8 mouse cellular contexts compared by ENCODE assay signal in the genomic region with DNA sequence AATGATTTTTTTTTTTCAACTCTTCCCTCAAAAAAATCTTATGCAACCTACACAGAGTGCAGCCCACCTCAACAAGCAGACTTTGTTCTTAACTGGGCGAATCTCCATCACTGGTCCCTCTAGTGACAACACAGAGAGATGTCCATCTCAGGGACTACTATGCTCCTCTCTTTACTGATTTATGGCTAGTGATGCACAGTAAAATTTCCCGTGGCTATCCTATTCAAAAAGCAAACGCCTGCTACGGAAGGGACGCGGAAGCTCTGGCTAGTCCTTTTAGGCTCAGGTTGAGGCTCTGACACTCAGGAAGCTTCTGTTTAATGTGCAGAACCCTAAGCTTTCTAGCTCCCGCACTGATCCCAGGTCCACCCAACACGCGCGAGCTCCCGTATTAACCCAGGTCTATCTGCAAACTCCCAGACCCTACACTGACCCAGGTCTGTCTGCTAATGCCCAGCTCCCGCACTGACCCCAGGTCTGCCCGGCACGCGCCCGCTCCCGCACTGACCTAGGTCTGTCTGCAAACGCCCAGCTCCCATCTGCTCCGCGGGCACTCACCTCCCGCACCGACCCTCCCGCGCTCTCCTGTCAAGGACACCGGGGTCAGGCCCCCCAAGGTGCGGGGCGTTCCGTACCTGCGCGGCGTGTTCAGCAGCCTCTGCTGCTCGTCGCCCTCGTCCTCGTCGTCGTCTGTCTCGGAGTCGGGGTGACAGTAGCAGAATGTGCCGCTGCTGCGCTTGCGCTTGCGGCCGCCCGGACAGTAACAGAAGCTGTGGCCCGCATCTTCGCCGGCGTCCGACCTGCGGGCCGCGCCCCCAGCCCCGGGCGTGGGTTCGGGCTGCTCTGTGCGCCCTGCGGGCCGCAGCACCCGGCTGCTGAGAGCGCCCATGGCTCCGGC. TPM values are rescaled to one million over a fixed set of nuclear protein-coding genes. Genes with fewer than 3 reads are reported as not detected.
DNase-seq lines count a peak whose midpoint lies in the region; ATAC-seq lines count a peak whose summit lies in the region.

No protein-coding gene starts in this region.

- peak overlapping the region; percentile 90 for H3K4me2 ChIP-seq in neural tube, embryonic 11.5 days (ENCODE audit: low read depth)
- H3K4me2 ChIP-seq in heart, embryonic 16.5 days (ENCODE audit: low read depth, low read length): peak overlapping the region; percentile 80
- peak overlapping the region; percentile 82 for H3K4me2 ChIP-seq in midbrain, embryonic 15.5 days

- H3K4me3 ChIP-seq in neural tube, embryonic 11.5 days (ENCODE audit: low read depth, low read length): peak overlapping the region; percentile 59
- H3K4me3 ChIP-seq in erythroblast, embryonic 14.5 days (replicated peaks): peak overlapping the region; percentile 87
- H3K4me3 ChIP-seq in heart, embryonic 16.5 days (ENCODE audit: low read length): peak overlapping the region; percentile 65
- peak overlapping the region; percentile 83 for H3K4me3 ChIP-seq in limb, embryonic 10.5 days
- peak overlapping the region; percentile 90 for H3K4me3 ChIP-seq in midbrain, embryonic 15.5 days

- peak overlapping the region; percentile 73 for H3K9ac ChIP-seq in neural tube, embryonic 11.5 days (ENCODE audit: low read length)
- peak overlapping the region; percentile 72 for H3K9ac ChIP-seq in heart, embryonic 16.5 days (ENCODE audit: low read length)
- peak overlapping the region; percentile 89 for H3K9ac ChIP-seq in midbrain, embryonic 15.5 days

- H3K27ac ChIP-seq in neural tube, embryonic 11.5 days (ENCODE audit: low read depth, low read length): peak overlapping the region; percentile 78
- peak overlapping the region; percentile 68 for H3K27ac ChIP-seq in heart, embryonic 16.5 days (ENCODE audit: low read length)
- H3K27ac ChIP-seq in limb, embryonic 10.5 days: peak overlapping the region; percentile 89
- H3K27ac ChIP-seq in midbrain, embryonic 15.5 days: peak overlapping the region; percentile 95

- no peaks in the 10 kb centered on the region for H3K9me3 ChIP-seq in neural tube, embryonic 11.5 days (ENCODE audit: control insufficient read depth, low read length)
- no peaks in the 10 kb centered on the region for H3K9me3 ChIP-seq in erythroblast, embryonic 14.5 days (ENCODE audit: control insufficient read depth, low read length)
- no peaks in the 10 kb centered on the region for H3K9me3 ChIP-seq in heart, embryonic 16.5 days (replicated peaks; ENCODE audit: control insufficient read depth, low read length)
- H3K9me3 ChIP-seq in limb, embryonic 10.5 days (replicated peaks): no peaks in the 10 kb centered on the region
- H3K9me3 ChIP-seq in midbrain, embryonic 15.5 days: no peaks in the 10 kb centered on the region

- DNase-seq in neural tube, embryonic 11.5 days (ENCODE audit: low spot score): no peak
- DNase-seq in neural tube, embryonic 10.5 days (ENCODE audit: extremely low spot score, low spot score): no peak
- DNase-seq in adrenal gland, postnatal 25 days: peak; percentile 36
- DNase-seq in limb, embryonic 10.5 days (ENCODE audit: low spot score): no peak
- peak; percentile 51 to 52 for DNase-seq in thymus, postnatal 10 days (ENCODE audit: low spot score in 2 of 2)

- H3K27me3 ChIP-seq in neural tube, embryonic 11.5 days (ENCODE audit: control insufficient read depth, insufficient read depth, low read length): no peaks in the 10 kb centered on the region
- H3K27me3 ChIP-seq in erythroblast, embryonic 14.5 days (ENCODE audit: control insufficient read depth): no peaks in the 10 kb centered on the region
- no peaks in the 10 kb centered on the region for H3K27me3 ChIP-seq in heart, embryonic 16.5 days (ENCODE audit: control insufficient read depth, insufficient read depth, low read length)
- H3K27me3 ChIP-seq in limb, embryonic 10.5 days (ENCODE audit: low read depth, poor library complexity, severe bottlenecking): no peaks in the 10 kb centered on the region
- H3K27me3 ChIP-seq in midbrain, embryonic 15.5 days (replicated peaks): no peaks in the 10 kb centered on the region

- H3K4me1 ChIP-seq in neural tube, embryonic 11.5 days (ENCODE audit: control insufficient read depth, insufficient read depth, low read length): peaks cover 3% of the 10 kb centered on the region
- H3K4me1 ChIP-seq in erythroblast, embryonic 14.5 days (ENCODE audit: control insufficient read depth): peaks cover 41% of the 10 kb centered on the region
- peaks cover 11% of the 10 kb centered on the region for H3K4me1 ChIP-seq in heart, embryonic 16.5 days (ENCODE audit: control insufficient read depth, insufficient read depth, low read length)
- peaks cover 21% of the 10 kb centered on the region for H3K4me1 ChIP-seq in limb, embryonic 10.5 days
- peaks cover 30% of the 10 kb centered on the region for H3K4me1 ChIP-seq in midbrain, embryonic 15.5 days

- peak; percentile 75 for ATAC-seq in neural tube, embryonic 11.5 days (ENCODE audit: insufficient read depth, low FRiP score, low TSS enrichment)
- peak; percentile 34 for ATAC-seq in heart, embryonic 16.5 days (replicated peaks; ENCODE audit: extremely low read depth, insufficient read depth, low FRiP score)
- peak; percentile 83 for ATAC-seq in midbrain, embryonic 15.5 days (replicated peaks)

- WGBS in neural tube, embryonic 11.5 days: under 1% methylated on average over 62 of the region's 62 CpGs
- under 1% methylated on average over 59 of the region's 62 CpGs for WGBS in heart, embryonic 16.5 days
- WGBS in limb, embryonic 10.5 days: under 1% methylated on average over 62 of the region's 62 CpGs
- under 1% methylated on average over 62 of the region's 62 CpGs for WGBS in midbrain, embryonic 15.5 days

- H3K36me3 ChIP-seq in neural tube, embryonic 11.5 days (ENCODE audit: control insufficient read depth, insufficient read depth, low read length): no peaks in the 10 kb centered on the region
- H3K36me3 ChIP-seq in erythroblast, embryonic 14.5 days (ENCODE audit: control insufficient read depth): peaks cover under 1% of the 10 kb centered on the region
- peaks cover 1% of the 10 kb centered on the region; the same call in 1 of the 2 replicates for H3K36me3 ChIP-seq in heart, embryonic 16.5 days (ENCODE audit: control insufficient read depth, insufficient read depth)
- peaks cover 2% of the 10 kb centered on the region for H3K36me3 ChIP-seq in limb, embryonic 10.5 days
- H3K36me3 ChIP-seq in midbrain, embryonic 15.5 days (replicated peaks): no peaks in the 10 kb centered on the region

RNA-seq across cellular contexts. Expression of gene Gmcl1, which starts 0.7 kb away (rescaled TPM):
- 52.9 and 56.1 TPM in 2 replicates for polyA plus RNA-seq in neural tube, embryonic 11.5 days (2014; fragmentation: Nextera tagmentation; extraction: Ambion mirVana)
- total RNA-seq in adrenal gland, postnatal 25 days (2021): 21.0 and 29.9 TPM in 2 replicates
- 0.19 and 1.0 TPM in 2 replicates for polyA plus RNA-seq in erythroblast, embryonic 14.5 days (2012)
- 14.8 and 17.3 TPM in 2 replicates for polyA plus RNA-seq in heart, embryonic 16.5 days (2015; fragmentation: Nextera tagmentation; extraction: Ambion mirVana)
- polyA plus RNA-seq in limb, embryonic 10.5 days (2016; fragmentation: Nextera tagmentation; extraction: Ambion mirVana): 34.1 and 39.0 TPM in 2 replicates
- polyA plus RNA-seq in midbrain, embryonic 15.5 days (2015; fragmentation: Nextera tagmentation; extraction: Ambion mirVana): 33.8 and 34.5 TPM in 2 replicates

RNA-seq across cellular contexts. Expression of gene Snrnp27, which starts 48.2 kb away (rescaled TPM):
- 115 and 130 TPM in 2 replicates for polyA plus RNA-seq in neural tube, embryonic 11.5 days (2014; fragmentation: Nextera tagmentation; extraction: Ambion mirVana)
- 66.3 and 69.1 TPM in 2 replicates for total RNA-seq in adrenal gland, postnatal 25 days (2021)
- 27.7 and 41.0 TPM in 2 replicates for polyA plus RNA-seq in erythroblast, embryonic 14.5 days (2012)
- 61.1 and 81.8 TPM in 2 replicates for polyA plus RNA-seq in heart, embryonic 16.5 days (2015; fragmentation: Nextera tagmentation; extraction: Ambion mirVana)
- polyA plus RNA-seq in limb, embryonic 10.5 days (2016; fragmentation: Nextera tagmentation; extraction: Ambion mirVana): 129 and 133 TPM in 2 replicates
- polyA plus RNA-seq in midbrain, embryonic 15.5 days (2015; fragmentation: Nextera tagmentation; extraction: Ambion mirVana): 91.5 and 92.0 TPM in 2 replicates

Comparison
In these comparisons a context has a peak if more than half of its experiments do, and no peak if none do; other contexts are left out.
1. DNase-seq: peak in adrenal gland, postnatal 25 days (single experiment) and thymus, postnatal 10 days (2 of 2); none in neural tube, embryonic 11.5 days (single experiment), neural tube, embryonic 10.5 days (single experiment) and limb, embryonic 10.5 days (single experiment).
2. Peak in every context shown above with its lines, with median percentiles within 50 percentile points of each other: ATAC-seq, H3K27ac ChIP-seq, H3K4me2 ChIP-seq, H3K4me3 ChIP-seq and H3K9ac ChIP-seq.